Mouse (Mus musculus): ENCODE results near the gene Gm12258. TPM values are rescaled to one million over a fixed set of nuclear protein-coding genes. Genes with fewer than 3 reads are reported as not detected.
"Not testable (repeated sequence)": the region's sequence is repeated elsewhere in the genome, so short reads cannot be mapped to it uniquely, and the experiment has no call there.

Gm12258 gene
- polyA plus RNA-seq (2015; fragmentation: Nextera tagmentation; extraction: Ambion mirVana), result 18.5 and 21.3 TPM in 2 replicates

DNA sequence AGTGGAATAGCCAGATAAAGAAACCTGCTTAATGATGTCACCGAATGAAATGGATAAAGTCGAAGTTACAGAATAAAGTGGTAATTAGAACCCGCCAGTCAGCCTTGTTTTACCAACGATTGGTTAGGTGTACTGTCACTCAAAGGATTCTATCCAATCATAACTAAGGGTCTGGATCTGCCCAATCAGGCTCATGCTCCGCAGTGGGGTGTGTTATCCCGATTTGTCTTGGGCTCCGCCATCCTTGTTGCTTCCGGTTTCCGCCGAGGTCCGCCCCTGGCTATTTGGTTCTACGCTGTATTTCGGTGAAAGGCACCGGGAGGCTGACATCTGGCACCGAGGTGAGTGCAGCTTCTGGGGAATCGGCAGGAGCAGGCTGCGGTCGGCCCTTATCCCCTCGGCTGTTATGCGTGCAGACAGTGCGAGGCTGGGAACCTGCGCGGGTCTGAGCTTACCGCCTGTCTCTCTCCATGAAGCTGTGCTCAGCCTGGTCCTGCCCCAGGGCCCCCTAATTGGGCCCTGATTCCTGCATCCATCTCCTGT lies at the start of gene Gm12258:
Gm12258 (plus strand) TSS at position 240 of the 543 bp plus-strand sequence.
- H3K27me3 ChIP-seq, result no peaks in the 10 kb centered on the region
- ATAC-seq, result peak; percentile 100
- WGBS, result under 1% methylated on average over 24 of the region's 24 CpGs
- H3K9ac ChIP-seq (replicated peaks), result peak within 1 kb of the TSS; percentile 93
- H3K4me1 ChIP-seq (replicated peaks), result peaks cover 16% of the 10 kb centered on the region
- no peaks in the 10 kb centered on the region for H3K9me3 ChIP-seq
- peak within 1 kb of the TSS; percentile 76 for H3K27ac ChIP-seq
- peak within 1 kb of the TSS; percentile 84 for H3K4me2 ChIP-seq (replicated peaks)
- H3K36me3 ChIP-seq, result peaks cover 32% of the 10 kb centered on the region
- H3K4me3 ChIP-seq (replicated peaks), result peak within 1 kb of the TSS; percentile 90

DNA sequence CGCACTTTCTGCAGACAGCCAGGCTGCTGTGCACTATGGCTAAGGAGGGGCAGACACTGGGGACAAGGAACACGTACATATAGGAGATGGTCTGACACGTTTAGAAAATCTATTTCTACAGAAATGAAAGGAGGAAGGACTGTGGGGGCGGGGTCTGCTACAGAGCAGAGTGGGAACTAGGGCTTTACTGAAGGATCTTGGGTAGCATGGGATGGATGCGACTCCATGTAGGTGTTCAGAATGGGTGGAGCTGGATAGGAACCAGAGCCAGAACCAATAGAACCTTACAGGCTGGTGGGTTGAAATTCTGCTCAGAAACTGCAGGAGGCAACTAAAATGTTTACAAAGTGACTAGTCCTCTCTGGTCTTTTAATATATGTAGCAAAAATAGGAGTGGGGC lies 47.2 kb upstream of the Gm12258 start:
- H3K36me3 ChIP-seq, result no peaks in the 10 kb centered on the region
- H3K27ac ChIP-seq, result no peak overlapping the region
- H3K4me2 ChIP-seq (replicated peaks), result no peak overlapping the region
- H3K4me3 ChIP-seq (replicated peaks), result no peak overlapping the region
- no peaks in the 10 kb centered on the region for H3K9me3 ChIP-seq
- H3K27me3 ChIP-seq, result no peaks in the 10 kb centered on the region
- ATAC-seq, result no peak
- no peak overlapping the region for H3K9ac ChIP-seq (replicated peaks)
- peaks cover 14% of the 10 kb centered on the region for H3K4me1 ChIP-seq (replicated peaks)
- WGBS, result 86% methylated on average over 5 of the region's 5 CpGs

- peak within 1 kb of the TSS; percentile 41 for H3K4me2 ChIP-seq (replicated peaks)
- H3K4me1 ChIP-seq (replicated peaks), result peaks cover 14% of the 10 kb centered on the region
- H3K9ac ChIP-seq (replicated peaks), result 0 out of 2 replicates have a peak within 1 kb of the TSS, but pooled peaks have one; percentile 4
- peak; percentile 82 for ATAC-seq
- 30% methylated on average over 14 of the region's 14 CpGs for WGBS
- H3K27ac ChIP-seq, result no peak within 1 kb of the TSS
- H3K4me3 ChIP-seq (replicated peaks), result no peak within 1 kb of the TSS
- H3K36me3 ChIP-seq, result no peaks in the 10 kb centered on the region
- no peaks in the 10 kb centered on the region for H3K27me3 ChIP-seq
- no peaks in the 10 kb centered on the region for H3K9me3 ChIP-seq
Measured at GRCm38 (mm10) chr11:58801558-58802228, 45.3 kb upstream of the Gm12258 start, which contains the start of gene Fam183b. TSS of gene Fam183b (minus strand) at chr11:58801960.

- H3K9ac ChIP-seq (replicated peaks), result no peak overlapping the region
- H3K4me2 ChIP-seq (replicated peaks), result no peak overlapping the region
- H3K27me3 ChIP-seq, result no peaks in the 10 kb centered on the region
- H3K9me3 ChIP-seq, result no peaks in the 10 kb centered on the region
- 82% methylated on average over 4 of the region's 4 CpGs for WGBS
- peaks cover 14% of the 10 kb centered on the region for H3K4me1 ChIP-seq (replicated peaks)
- H3K27ac ChIP-seq, result no peak overlapping the region
- H3K36me3 ChIP-seq, result no peaks in the 10 kb centered on the region
- H3K4me3 ChIP-seq (replicated peaks), result no peak overlapping the region
- no peak for ATAC-seq
Measured at GRCm38 (mm10) chr11:58803871-58804270, 43.1 kb upstream of the Gm12258 start.

- Histone ChIP-seq H3K4me1 (replicated peaks) (peaks cover 14% of the 10 kb centered on the region), H3K4me3 (replicated peaks) (no peak overlapping the region), H3K9me3 (no peaks in the 10 kb centered on the region), H3K9ac (replicated peaks) (no peak overlapping the region), H3K36me3 (no peaks in the 10 kb centered on the region), H3K27ac (no peak overlapping the region), H3K27me3 (no peaks in the 10 kb centered on the region), H3K4me2 (replicated peaks) (no peak overlapping the region)
- ATAC-seq, result no peak
- WGBS, result 85% methylated on average over 2 of the region's 2 CpGs
Measured at GRCm38 (mm10) chr11:58804393-58804792, 42.6 kb upstream of the Gm12258 start.

DNA sequence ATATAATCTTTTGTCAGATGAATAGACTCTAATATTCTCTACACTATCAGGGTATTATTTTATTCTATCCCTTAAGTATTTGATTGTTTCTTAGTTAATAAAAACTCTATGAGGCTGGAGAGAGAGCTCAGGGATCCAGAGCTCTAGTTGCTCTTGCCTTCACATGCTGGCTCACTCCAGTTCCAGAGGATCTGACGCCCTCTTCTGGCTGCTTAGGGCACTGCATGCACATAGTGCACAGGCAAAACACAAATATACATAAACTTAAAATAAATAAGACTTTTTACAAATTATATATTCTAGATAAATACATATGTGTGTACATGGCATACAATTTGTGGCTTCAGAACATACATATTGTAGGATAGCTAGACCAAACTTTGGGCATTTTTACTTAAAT lies 35.0 kb upstream of the Gm12258 start:
- WGBS, result 8% methylated on average over 1 of the region's 1 CpGs
- no peak overlapping the region for H3K27ac ChIP-seq
- no peak overlapping the region for H3K4me2 ChIP-seq (replicated peaks)

DNA sequence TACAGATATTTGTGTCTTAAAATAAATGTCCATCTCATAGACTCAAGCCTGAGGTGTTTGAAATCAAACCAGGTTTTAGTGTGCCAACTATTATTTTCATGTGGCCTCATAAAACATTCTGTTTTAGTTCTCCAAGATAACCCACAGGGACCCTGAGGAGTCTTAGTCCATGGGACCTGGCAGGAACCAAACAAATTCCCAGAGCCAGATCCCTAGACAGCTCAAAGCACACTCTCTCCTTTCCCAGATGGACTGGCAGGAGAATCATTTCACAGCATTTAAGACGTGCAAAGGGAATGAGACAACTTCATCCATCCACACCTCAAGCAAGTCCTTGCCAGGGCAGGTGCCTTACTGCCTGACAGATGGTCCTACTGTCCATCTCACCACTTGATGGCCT lies 32.3 kb upstream of the Gm12258 start, which contains the start of gene Olfr313:
Olfr313 (plus strand) TSS at position 301 of the 400 bp plus-strand sequence.
- not testable (repeated sequence) for H3K27ac ChIP-seq; H3K4me2 ChIP-seq (replicated peaks); H3K9ac ChIP-seq (replicated peaks); H3K36me3 ChIP-seq; H3K4me1 ChIP-seq (replicated peaks); H3K27me3 ChIP-seq; ATAC-seq; H3K9me3 ChIP-seq; H3K4me3 ChIP-seq (replicated peaks)
- 63% methylated on average over 1 of the region's 1 CpGs for WGBS

More for the DNA sequence above, 35.0 kb upstream of the Gm12258 start:
- Histone ChIP-seq H3K27me3 (no peaks in the 10 kb centered on the region), H3K4me3 (replicated peaks) (no peak overlapping the region), H3K4me1 (replicated peaks) (no peaks in the 10 kb centered on the region), H3K9ac (replicated peaks) (no peak overlapping the region), H3K9me3 (no peaks in the 10 kb centered on the region), H3K36me3 (no peaks in the 10 kb centered on the region)
- no peak for ATAC-seq

DNA sequence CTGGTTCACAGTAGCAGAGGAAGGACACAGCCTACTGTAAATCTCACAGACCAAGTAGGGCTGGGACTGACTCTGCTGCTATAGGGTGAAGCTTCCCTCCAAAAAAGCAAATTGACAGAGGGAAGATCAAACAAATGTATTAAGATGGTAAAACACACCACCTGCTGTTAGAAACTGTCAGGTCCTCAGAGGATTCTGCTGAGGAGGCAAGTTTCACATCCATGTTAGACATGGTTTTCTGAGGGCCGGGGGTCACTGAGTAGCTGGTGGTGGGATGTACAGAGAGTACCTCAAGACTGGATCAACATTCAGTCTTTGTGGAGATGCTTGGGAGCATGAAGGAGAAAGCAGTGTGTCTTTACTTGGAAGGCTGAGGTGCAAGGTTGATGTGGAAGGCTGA lies 31.3 kb upstream of the Gm12258 start:
- Histone ChIP-seq H3K27me3 (no peaks in the 10 kb centered on the region), H3K9ac (replicated peaks) (no peak overlapping the region), H3K4me1 (replicated peaks) (no peaks in the 10 kb centered on the region), H3K9me3 (no peaks in the 10 kb centered on the region), H3K36me3 (no peaks in the 10 kb centered on the region), H3K27ac (no peak overlapping the region), H3K4me2 (replicated peaks) (no peak overlapping the region), H3K4me3 (replicated peaks) (no peak overlapping the region)
- no peak for ATAC-seq
- 97% methylated on average over 1 of the region's 1 CpGs for WGBS

GRCm38 (mm10) chr11:58828937-58829336 lies 18.0 kb upstream of the Gm12258 start, which contains the start of gene Olfr312:
TSS of gene Olfr312 (plus strand) at chr11:58829237.
- not testable (repeated sequence) for ATAC-seq; H3K27me3 ChIP-seq; H3K9ac ChIP-seq (replicated peaks); H3K9me3 ChIP-seq; H3K4me1 ChIP-seq (replicated peaks); H3K4me3 ChIP-seq (replicated peaks); H3K36me3 ChIP-seq; H3K27ac ChIP-seq; H3K4me2 ChIP-seq (replicated peaks)

GRCm38 (mm10) chr11:58829764-58830163 lies 17.2 kb upstream of the Gm12258 start:
- Histone ChIP-seq H3K9me3 (no peaks in the 10 kb centered on the region), H3K27me3 (no peaks in the 10 kb centered on the region), H3K4me3 (replicated peaks) (no peak overlapping the region), H3K36me3 (no peaks in the 10 kb centered on the region), H3K9ac (replicated peaks) (no peak overlapping the region), H3K27ac (no peak overlapping the region), H3K4me2 (replicated peaks) (no peak overlapping the region), H3K4me1 (replicated peaks) (no peaks in the 10 kb centered on the region)
- 81% methylated on average over 3 of the region's 3 CpGs for whole genome bisulfite sequencing
- ATAC-seq, result no peak

- ATAC-seq; H3K27me3 ChIP-seq; H3K9ac ChIP-seq (replicated peaks); H3K9me3 ChIP-seq; H3K4me3 ChIP-seq (replicated peaks); H3K4me2 ChIP-seq (replicated peaks); H3K4me1 ChIP-seq (replicated peaks); H3K27ac ChIP-seq; H3K36me3 ChIP-seq: not testable (repeated sequence)
- 90% methylated on average over 3 of the region's 3 CpGs for WGBS
Measured at GRCm38 (mm10) chr11:58832541-58832940, 14.4 kb upstream of the Gm12258 start.

DNA sequence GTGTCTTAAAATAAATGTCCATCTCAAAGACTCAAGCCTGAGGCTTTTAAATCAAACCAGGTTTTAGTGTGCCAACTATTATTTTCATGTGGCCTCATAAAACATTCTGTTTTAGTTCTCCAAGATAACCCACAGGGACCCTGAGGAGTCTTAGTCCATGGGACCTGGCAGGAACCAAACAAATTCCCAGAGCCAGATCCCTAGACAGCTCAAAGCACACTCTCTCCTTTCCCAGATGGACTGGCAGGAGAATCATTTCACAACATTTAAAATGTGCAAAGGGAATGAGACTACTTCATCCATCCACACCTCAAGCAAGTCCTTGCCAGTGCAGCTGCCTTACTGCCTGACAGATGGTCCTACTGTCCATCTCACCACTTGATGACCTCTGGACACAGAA lies 8.0 kb upstream of the Gm12258 start, which contains the start of gene Olfr311:
Olfr311 (plus strand) TSS at position 301 of the 400 bp plus-strand sequence.
- not testable (repeated sequence) for H3K9me3 ChIP-seq; H3K4me2 ChIP-seq (replicated peaks); H3K27ac ChIP-seq; ATAC-seq; H3K4me1 ChIP-seq (replicated peaks); H3K36me3 ChIP-seq; H3K27me3 ChIP-seq; H3K4me3 ChIP-seq (replicated peaks); H3K9ac ChIP-seq (replicated peaks)

Measured in midbrain, embryonic 13.5 days (tissue).